In genomic region chr7:105581959-105582358, GRCm38 (mm10) we compare ENCODE assay signal across 8 mouse cellular contexts. TPM values are rescaled to one million over a fixed set of nuclear protein-coding genes. Genes with fewer than 3 reads are reported as not detected.
DNase-seq lines count a peak whose midpoint lies in the region; ATAC-seq and TF ChIP-seq lines count a peak whose summit lies in the region.

No protein-coding gene starts in this region.

- H3K4me2 ChIP-seq in stomach, embryonic 14.5 days (replicated peaks; ENCODE audit: low read depth, low read length): peak overlapping the region; percentile 76
- H3K4me2 ChIP-seq in stomach, postnatal 0 days (replicated peaks; ENCODE audit: low read depth): no peak overlapping the region
- peak overlapping the region; percentile 89 for H3K4me2 ChIP-seq in liver, embryonic 12.5 days

- no peaks in the 10 kb centered on the region for H3K27me3 ChIP-seq in heart, embryonic 10.5 days (ENCODE audit: insufficient read depth, poor library complexity, severe bottlenecking)
- no peaks in the 10 kb centered on the region for H3K27me3 ChIP-seq in stomach, embryonic 14.5 days (ENCODE audit: control insufficient read depth, insufficient read depth, low read length)
- H3K27me3 ChIP-seq in stomach, postnatal 0 days (ENCODE audit: control insufficient read depth, insufficient read depth, low read length): no peaks in the 10 kb centered on the region
- peaks cover 35% of the 10 kb centered on the region for H3K27me3 ChIP-seq in liver, embryonic 12.5 days (replicated peaks)

- no peak for TF ChIP-seq EP300 in stomach, postnatal 0 days (optimal IDR thresholded peaks at IDR 0.05)

- ATAC-seq in stomach, embryonic 14.5 days (ENCODE audit: insufficient number of reproducible peaks, insufficient read depth, low FRiP score, low read depth): no peak
- no peak for ATAC-seq in stomach, postnatal 0 days (ENCODE audit: low FRiP score, low TSS enrichment)
- no peak for ATAC-seq in liver, embryonic 12.5 days

- TF ChIP-seq CTCF in stomach, postnatal 0 days (IDR thresholded peaks at IDR 0.05; ENCODE audit: low read depth): no peak

- peak overlapping the region; percentile 87 for H3K4me3 ChIP-seq in heart, embryonic 10.5 days
- H3K4me3 ChIP-seq in stomach, embryonic 14.5 days (ENCODE audit: low read depth, low read length): no peak overlapping the region
- no peak overlapping the region for H3K4me3 ChIP-seq in stomach, postnatal 0 days (ENCODE audit: low read depth, low read length)
- no peak overlapping the region for H3K4me3 ChIP-seq in liver, embryonic 12.5 days

- peak overlapping the region; percentile 91 for H3K27ac ChIP-seq in heart, embryonic 10.5 days
- no peak overlapping the region for H3K27ac ChIP-seq in stomach, embryonic 14.5 days (ENCODE audit: low read length)
- H3K27ac ChIP-seq in stomach, postnatal 0 days (replicated peaks): no peak overlapping the region
- H3K27ac ChIP-seq in liver, embryonic 12.5 days: no peak overlapping the region

- DNase-seq in heart, embryonic 10.5 days (ENCODE audit: low spot score): no peak
- no peak for DNase-seq in heart, adult 9 months (ENCODE audit: low spot score in 2 of 2)
- no peak for DNase-seq in stomach, postnatal 0 days (ENCODE audit: low spot score)
- no peak for DNase-seq in urinary bladder, postnatal 4 days (ENCODE audit: low spot score in 2 of 2)
- DNase-seq in frontal cortex, adult 2 months (ENCODE audit: extremely low spot score in 1 of 2, low spot score in 1 of 2): no peak
- no peak for DNase-seq in ovary, postnatal 10 days (ENCODE audit: low spot score)

- WGBS in heart, embryonic 10.5 days: 77% methylated on average over 2 of the region's 2 CpGs
- WGBS in stomach, embryonic 14.5 days: 71% methylated on average over 2 of the region's 2 CpGs
- WGBS in stomach, postnatal 0 days: 69% methylated on average over 2 of the region's 2 CpGs
- 51% methylated on average over 2 of the region's 2 CpGs for WGBS in liver, embryonic 12.5 days (ENCODE audit: insufficient replicate concordance)

- H3K9me3 ChIP-seq in heart, embryonic 10.5 days: no peaks in the 10 kb centered on the region
- H3K9me3 ChIP-seq in stomach, embryonic 14.5 days (ENCODE audit: control insufficient read depth, low read depth, low read length): no peaks in the 10 kb centered on the region
- no peaks in the 10 kb centered on the region for H3K9me3 ChIP-seq in stomach, postnatal 0 days (ENCODE audit: control insufficient read depth, low read length)
- H3K9me3 ChIP-seq in liver, embryonic 12.5 days (replicated peaks): no peaks in the 10 kb centered on the region

- H3K4me1 ChIP-seq in heart, embryonic 10.5 days: peaks cover 9% of the 10 kb centered on the region
- H3K4me1 ChIP-seq in stomach, embryonic 14.5 days (ENCODE audit: control insufficient read depth, insufficient read depth, low read length): 0 out of 2 replicates have a peak, but pooled peaks cover 5% of the 10 kb centered on the region
- no peaks in the 10 kb centered on the region for H3K4me1 ChIP-seq in stomach, postnatal 0 days (replicated peaks; ENCODE audit: control insufficient read depth, insufficient read depth)
- H3K4me1 ChIP-seq in liver, embryonic 12.5 days: peaks cover 16% of the 10 kb centered on the region

- no peak overlapping the region for H3K9ac ChIP-seq in stomach, embryonic 14.5 days (replicated peaks; ENCODE audit: low read depth, low read length)
- no peak overlapping the region for H3K9ac ChIP-seq in stomach, postnatal 0 days (ENCODE audit: low read length)
- H3K9ac ChIP-seq in liver, embryonic 12.5 days: no peak overlapping the region

- H3K36me3 ChIP-seq in heart, embryonic 10.5 days: no peaks in the 10 kb centered on the region
- no peaks in the 10 kb centered on the region for H3K36me3 ChIP-seq in stomach, embryonic 14.5 days (ENCODE audit: control insufficient read depth, insufficient read depth, low read length)
- H3K36me3 ChIP-seq in stomach, postnatal 0 days (ENCODE audit: control insufficient read depth, insufficient read depth, low read length): no peaks in the 10 kb centered on the region
- H3K36me3 ChIP-seq in liver, embryonic 12.5 days: no peaks in the 10 kb centered on the region

RNA-seq across cellular contexts. Expression of gene Apbb1, which starts 0.5 kb away (rescaled TPM):
- polyA plus RNA-seq in heart, embryonic 10.5 days (2016; fragmentation: Nextera tagmentation; extraction: Ambion mirVana): 68.6 and 70.6 TPM in 2 replicates
- polyA plus RNA-seq in stomach, embryonic 14.5 days (2014; fragmentation: Nextera tagmentation; extraction: Ambion mirVana): 41.8 and 47.2 TPM in 2 replicates
- polyA plus RNA-seq in stomach, postnatal 0 days (2015; fragmentation: Nextera tagmentation; extraction: Ambion mirVana): 16.6 and 18.5 TPM in 2 replicates
- polyA plus RNA-seq in liver, embryonic 12.5 days (2016; fragmentation: Nextera tagmentation; extraction: Ambion mirVana): 6.3 and 6.7 TPM in 2 replicates
- 480 and 492 TPM in 2 replicates for polyA plus RNA-seq in frontal cortex, adult 2 months (2012; rRNA removed)

RNA-seq across cellular contexts. Expression of gene Hpx, which starts 18.0 kb away (rescaled TPM):
- polyA plus RNA-seq in heart, embryonic 10.5 days (2016; fragmentation: Nextera tagmentation; extraction: Ambion mirVana): 0.43 and 7.4 TPM in 2 replicates
- 0.38 and 0.46 TPM in 2 replicates for polyA plus RNA-seq in stomach, embryonic 14.5 days (2014; fragmentation: Nextera tagmentation; extraction: Ambion mirVana)
- 2.7 and 5.4 TPM in 2 replicates for polyA plus RNA-seq in stomach, postnatal 0 days (2015; fragmentation: Nextera tagmentation; extraction: Ambion mirVana)
- polyA plus RNA-seq in liver, embryonic 12.5 days (2016; fragmentation: Nextera tagmentation; extraction: Ambion mirVana): 81.9 and 84.3 TPM in 2 replicates
- 0.40 and 0.90 TPM in 2 replicates for polyA plus RNA-seq in frontal cortex, adult 2 months (2012; rRNA removed)

RNA-seq across cellular contexts. Expression of gene Smpd1, which starts 27.8 kb away (rescaled TPM):
- 39.9 and 60.4 TPM in 2 replicates for polyA plus RNA-seq in heart, embryonic 10.5 days (2016; fragmentation: Nextera tagmentation; extraction: Ambion mirVana)
- 40.4 and 40.6 TPM in 2 replicates for polyA plus RNA-seq in stomach, embryonic 14.5 days (2014; fragmentation: Nextera tagmentation; extraction: Ambion mirVana)
- 79.7 and 91.0 TPM in 2 replicates for polyA plus RNA-seq in stomach, postnatal 0 days (2015; fragmentation: Nextera tagmentation; extraction: Ambion mirVana)
- 27.6 and 28.7 TPM in 2 replicates for polyA plus RNA-seq in liver, embryonic 12.5 days (2016; fragmentation: Nextera tagmentation; extraction: Ambion mirVana)
- polyA plus RNA-seq in frontal cortex, adult 2 months (2012; rRNA removed): 79.1 and 84.3 TPM in 2 replicates

RNA-seq across cellular contexts. Expression of gene Trim3, which starts 51.4 kb away (rescaled TPM):
- 30.3 and 32.6 TPM in 2 replicates for polyA plus RNA-seq in heart, embryonic 10.5 days (2016; fragmentation: Nextera tagmentation; extraction: Ambion mirVana)
- polyA plus RNA-seq in stomach, embryonic 14.5 days (2014; fragmentation: Nextera tagmentation; extraction: Ambion mirVana): 28.8 and 29.1 TPM in 2 replicates
- 14.5 TPM in 2 replicates for polyA plus RNA-seq in stomach, postnatal 0 days (2015; fragmentation: Nextera tagmentation; extraction: Ambion mirVana)
- polyA plus RNA-seq in liver, embryonic 12.5 days (2016; fragmentation: Nextera tagmentation; extraction: Ambion mirVana): 7.7 and 8.0 TPM in 2 replicates
- polyA plus RNA-seq in frontal cortex, adult 2 months (2012; rRNA removed): 137 and 154 TPM in 2 replicates

RNA-seq across cellular contexts. Expression of gene Timm10b, which starts 57.9 kb away (rescaled TPM):
- polyA plus RNA-seq in heart, embryonic 10.5 days (2016; fragmentation: Nextera tagmentation; extraction: Ambion mirVana): 179 and 200 TPM in 2 replicates
- polyA plus RNA-seq in stomach, embryonic 14.5 days (2014; fragmentation: Nextera tagmentation; extraction: Ambion mirVana): 203 and 209 TPM in 2 replicates
- polyA plus RNA-seq in stomach, postnatal 0 days (2015; fragmentation: Nextera tagmentation; extraction: Ambion mirVana): 184 and 204 TPM in 2 replicates
- polyA plus RNA-seq in liver, embryonic 12.5 days (2016; fragmentation: Nextera tagmentation; extraction: Ambion mirVana): 159 and 163 TPM in 2 replicates
- polyA plus RNA-seq in frontal cortex, adult 2 months (2012; rRNA removed): 108 and 129 TPM in 2 replicates
